ENCODE assay signal across 7 mouse cellular contexts in the genomic region with DNA sequence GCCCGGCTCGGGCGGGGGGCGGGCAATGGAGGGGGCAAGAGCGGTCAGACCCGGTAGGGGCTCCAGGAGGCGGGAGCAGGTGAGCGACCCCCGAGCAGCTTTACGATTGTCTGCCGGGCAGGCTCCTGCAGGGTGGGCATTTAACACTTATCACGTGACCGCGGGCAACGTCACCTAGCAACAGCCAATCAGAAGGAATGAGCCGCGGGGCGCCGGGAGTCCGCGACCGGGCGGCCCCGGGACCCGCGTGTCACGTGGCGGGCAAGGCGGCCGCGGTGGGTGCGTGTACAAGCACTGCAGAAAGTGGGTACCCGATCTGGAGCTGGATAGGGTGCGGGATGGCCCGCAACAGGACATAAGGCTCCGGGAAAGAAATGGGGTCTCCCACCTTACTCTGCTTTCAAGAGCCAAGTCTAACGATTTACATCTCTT. TPM values are rescaled to one million over a fixed set of nuclear protein-coding genes. Genes with fewer than 3 reads are reported as not detected.
DNase-seq lines count a peak whose midpoint lies in the region; ATAC-seq and TF ChIP-seq lines count a peak whose summit lies in the region.

A gene (minus strand): TSS at position 115 of the 432 bp plus-strand sequence.

- peak within 1 kb of the TSS; percentile 30 for H3K4me3 ChIP-seq in lung, postnatal 0 days (ENCODE audit: low read depth, low read length)
- peak within 1 kb of the TSS; percentile 65 for H3K4me3 ChIP-seq in embryonic facial prominence, embryonic 10.5 days
- H3K4me3 ChIP-seq in hindbrain, embryonic 14.5 days (replicated peaks; ENCODE audit: low read length): peak within 1 kb of the TSS; percentile 40
- H3K4me3 ChIP-seq in midbrain, embryonic 12.5 days: peak within 1 kb of the TSS; percentile 56

- no peak for TF ChIP-seq CTCF in lung, postnatal 0 days (IDR thresholded peaks at IDR 0.05)

- ATAC-seq in lung, postnatal 0 days: no peak
- peak; percentile 51; the same call in 1 of the 2 replicates for ATAC-seq in hindbrain, embryonic 14.5 days (ENCODE audit: low FRiP score)
- peak; percentile 84 for ATAC-seq in midbrain, embryonic 12.5 days (ENCODE audit: low FRiP score, low read depth)

- no peak within 1 kb of the TSS for H3K27ac ChIP-seq in lung, postnatal 0 days (ENCODE audit: low read length)
- peak within 1 kb of the TSS; percentile 91 for H3K27ac ChIP-seq in embryonic facial prominence, embryonic 10.5 days (replicated peaks)
- H3K27ac ChIP-seq in hindbrain, embryonic 14.5 days: no peak within 1 kb of the TSS
- peak within 1 kb of the TSS; percentile 63 for H3K27ac ChIP-seq in midbrain, embryonic 12.5 days (replicated peaks)

- peaks cover 8% of the 10 kb centered on the region for H3K4me1 ChIP-seq in lung, postnatal 0 days (ENCODE audit: insufficient read depth, low read depth, low read length)
- H3K4me1 ChIP-seq in embryonic facial prominence, embryonic 10.5 days: peaks cover 61% of the 10 kb centered on the region
- H3K4me1 ChIP-seq in hindbrain, embryonic 14.5 days (replicated peaks; ENCODE audit: control insufficient read depth, insufficient read depth, low read length): peaks cover 15% of the 10 kb centered on the region
- H3K4me1 ChIP-seq in midbrain, embryonic 12.5 days: peaks cover 38% of the 10 kb centered on the region

- peak within 1 kb of the TSS; percentile 55 for H3K4me2 ChIP-seq in lung, postnatal 0 days (replicated peaks; ENCODE audit: low read depth, low read length)
- H3K4me2 ChIP-seq in hindbrain, embryonic 14.5 days (replicated peaks): peak within 1 kb of the TSS; percentile 92
- H3K4me2 ChIP-seq in midbrain, embryonic 12.5 days (replicated peaks): peak within 1 kb of the TSS; percentile 98

- no peak for DNase-seq in lung, postnatal 0 days (ENCODE audit: low spot score)
- no peak for DNase-seq in lung, postnatal 25 days (ENCODE audit: low spot score)
- peak; percentile 94 for DNase-seq in embryonic facial prominence, embryonic 10.5 days (ENCODE audit: low spot score)
- DNase-seq in hindbrain, embryonic 14.5 days (ENCODE audit: low spot score): no peak
- DNase-seq in thymus, postnatal 14 days: peak; percentile 59
- no peak for DNase-seq in layer of hippocampus, postnatal 25 days (ENCODE audit: extremely low spot score in 1 of 2, low spot score in 1 of 2)

- H3K9ac ChIP-seq in lung, postnatal 0 days (replicated peaks; ENCODE audit: low read depth): no peak within 1 kb of the TSS
- 0 out of 2 replicates have a peak within 1 kb of the TSS, but pooled peaks have one; percentile 31 for H3K9ac ChIP-seq in hindbrain, embryonic 14.5 days
- H3K9ac ChIP-seq in midbrain, embryonic 12.5 days (replicated peaks): peak within 1 kb of the TSS; percentile 50

- H3K36me3 ChIP-seq in lung, postnatal 0 days (ENCODE audit: insufficient read depth, low read length): no peaks in the 10 kb centered on the region
- H3K36me3 ChIP-seq in embryonic facial prominence, embryonic 10.5 days (replicated peaks): peaks cover 22% of the 10 kb centered on the region
- H3K36me3 ChIP-seq in hindbrain, embryonic 14.5 days (replicated peaks; ENCODE audit: control insufficient read depth, insufficient read depth): no peaks in the 10 kb centered on the region
- H3K36me3 ChIP-seq in midbrain, embryonic 12.5 days: no peaks in the 10 kb centered on the region

- peaks cover 78% of the 10 kb centered on the region for H3K27me3 ChIP-seq in lung, postnatal 0 days (replicated peaks; ENCODE audit: insufficient read depth, low read length)
- H3K27me3 ChIP-seq in embryonic facial prominence, embryonic 10.5 days (replicated peaks; ENCODE audit: low read depth, poor library complexity, severe bottlenecking): peaks cover 92% of the 10 kb centered on the region
- peaks cover 89% of the 10 kb centered on the region for H3K27me3 ChIP-seq in hindbrain, embryonic 14.5 days (ENCODE audit: control insufficient read depth, insufficient read depth, low read length)
- peaks cover 91% of the 10 kb centered on the region for H3K27me3 ChIP-seq in midbrain, embryonic 12.5 days

- no peaks in the 10 kb centered on the region for H3K9me3 ChIP-seq in lung, postnatal 0 days (ENCODE audit: low read length)
- no peaks in the 10 kb centered on the region for H3K9me3 ChIP-seq in embryonic facial prominence, embryonic 10.5 days
- H3K9me3 ChIP-seq in hindbrain, embryonic 14.5 days (ENCODE audit: control insufficient read depth, low read length): no peaks in the 10 kb centered on the region
- H3K9me3 ChIP-seq in midbrain, embryonic 12.5 days: no peaks in the 10 kb centered on the region

- under 1% methylated on average over 31 of the region's 37 CpGs for whole genome bisulfite sequencing in lung, postnatal 0 days
- WGBS in embryonic facial prominence, embryonic 10.5 days: under 1% methylated on average over 37 of the region's 37 CpGs
- WGBS in hindbrain, embryonic 14.5 days: under 1% methylated on average over 37 of the region's 37 CpGs
- under 1% methylated on average over 37 of the region's 37 CpGs for whole genome bisulfite sequencing in midbrain, embryonic 12.5 days

- no peak for TF ChIP-seq EP300 in lung, postnatal 0 days (IDR thresholded peaks at IDR 0.05)

RNA-seq across cellular contexts. Expression of the gene that starts here (rescaled TPM):
- polyA plus RNA-seq in lung, postnatal 0 days (2015; fragmentation: Nextera tagmentation; extraction: Ambion mirVana): not detected in 2 replicates
- polyA plus RNA-seq in embryonic facial prominence, embryonic 10.5 days (2016; fragmentation: Nextera tagmentation; extraction: Ambion mirVana): 33.3 and 38.4 TPM in 2 replicates
- 0.23 and 0.28 TPM in 2 replicates for polyA plus RNA-seq in hindbrain, embryonic 14.5 days (2014; fragmentation: Nextera tagmentation; extraction: Ambion mirVana)
- polyA plus RNA-seq in midbrain, embryonic 12.5 days (2016; fragmentation: Nextera tagmentation; extraction: Ambion mirVana): 15.8 and 21.5 TPM in 2 replicates
- 1 to 10 TPM; 5.7 to 6.0 TPM for total RNA-seq in layer of hippocampus, postnatal 25 days (2021)

Comparison
In these comparisons a context has a peak if more than half of its experiments do, and no peak if none do; other contexts are left out.
1. RNA of the gene that starts here (polyA plus RNA-seq): 33.3 to 38.4 TPM in embryonic facial prominence, embryonic 10.5 days and 15.8 to 21.5 TPM in midbrain, embryonic 12.5 days; 0.23 to 0.28 TPM in hindbrain, embryonic 14.5 days and not detected in lung, postnatal 0 days; every median in the first group is over 10 times any median in the second.
2. Peak in ATAC-seq, H3K4me3 ChIP-seq, H3K9ac ChIP-seq and H3K4me2 ChIP-seq in hindbrain, embryonic 14.5 days; RNA of the gene not detected or under 1 TPM.
3. DNase-seq: peak in embryonic facial prominence, embryonic 10.5 days (single experiment) and thymus, postnatal 14 days (single experiment); none in lung, postnatal 0 days (single experiment), lung, postnatal 25 days (single experiment), hindbrain, embryonic 14.5 days (single experiment) and layer of hippocampus, postnatal 25 days (0 of 2).
4. H3K27ac ChIP-seq: peak in embryonic facial prominence, embryonic 10.5 days (single experiment) and midbrain, embryonic 12.5 days (single experiment); none in lung, postnatal 0 days (single experiment) and hindbrain, embryonic 14.5 days (single experiment).
5. Peak in every context shown above with its lines, with median percentiles within 50 percentile points of each other: H3K4me2 ChIP-seq and H3K4me3 ChIP-seq.